Mouse (Mus musculus): ENCODE data around the gene Lrrc56. TPM values are rescaled to one million over a fixed set of nuclear protein-coding genes. Genes with fewer than 3 reads are reported as not detected.

The Lrrc56 gene
- total RNA-seq (2012; rRNA removed) (0.92 and 0.93 TPM in 2 replicates), total RNA-seq (2014; rRNA removed) (0.46 and 0.89 TPM in 2 replicates), polyA plus RNA-seq (2012; ENCODE audit: insufficient read length, low read depth) (1.0 and 1.4 TPM in 2 replicates)

DNA sequence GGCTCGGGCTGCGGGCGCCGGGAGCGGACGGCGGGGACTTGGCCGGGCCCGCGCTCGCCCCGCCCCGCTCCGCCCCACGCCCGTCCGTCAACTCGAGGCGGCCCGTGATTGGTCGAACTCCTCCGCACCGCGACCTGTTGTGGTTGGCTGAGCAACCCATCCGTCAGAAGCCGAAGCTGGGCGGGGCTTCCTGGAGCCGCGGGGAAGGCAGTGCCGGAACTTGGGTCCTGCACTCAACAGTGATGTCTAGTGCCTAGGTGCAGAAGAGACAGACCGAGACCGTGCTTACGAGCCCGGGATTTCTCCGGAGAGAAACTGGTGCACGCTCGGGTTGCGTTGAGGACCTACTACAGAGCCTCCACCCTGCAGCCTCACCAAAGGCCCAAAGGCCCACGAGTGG, at the start of gene Lrrc56, which contains the start of gene Hras:
Lrrc56 (plus strand) TSS at position 210 of the 400 bp plus-strand sequence.
Hras (minus strand) TSS at position 58 of the 400 bp plus-strand sequence.
- dilution Hi-C loops (cut with MboI; ENCODE audit: extremely low pct_ligation_motif_present, extremely low pct_unique_long_range_greater_than_20kb, low sequenced_read_pairs) = no loop called here
- Histone ChIP-seq H3K27me3 (replicated peaks) (no peaks in the 10 kb centered on the region), H3K9me3 (replicated peaks; ENCODE audit: low read length) (no peaks in the 10 kb centered on the region), H3K36me3 (replicated peaks in 1 of 2; ENCODE audit: control insufficient read depth in 1 of 2, insufficient read depth in 1 of 2, low read length in 1 of 2) (peaks cover 31 to 36% of the 10 kb centered on the region in 2 experiments), H3K9ac (ENCODE audit: insufficient read depth, low read depth) (peak within 1 kb of the TSS; percentile 79), H3K4me3 (replicated peaks in 1 of 3; ENCODE audit: low read depth in 2 of 3, low read length in 2 of 3, poor library complexity in 1 of 3) (peak within 1 kb of the TSS; percentile 85 to 87 (median 87)), H3K4me2 (ENCODE audit: insufficient read depth, low read depth, poor library complexity, severe bottlenecking) (peak within 1 kb of the TSS; percentile 86), H3K27ac (ENCODE audit: insufficient read depth, low read depth) (peak within 1 kb of the TSS; percentile 8; the same call in 1 of the 2 replicates), H3K4me1 (ENCODE audit: control insufficient read depth in 1 of 2, insufficient read depth in 2 of 2) (peaks cover 6 to 18% of the 10 kb centered on the region in 2 experiments), H3K79me2 (replicated peaks; ENCODE audit: control insufficient read depth, extremely low read depth, insufficient read depth, poor library complexity, severe bottlenecking) (no peaks in the 10 kb centered on the region)
- DNase-seq (ENCODE audit: extremely low read depth) = peak; percentile 98
- in situ Hi-C loops (cut with MboI; ENCODE audit: low pct_ligation_motif_present, low pct_unique_long_range_greater_than_20kb, low sequenced_read_pairs) = no loop called here
- no peak for TF ChIP-seq USF1 (IDR thresholded peaks at IDR 0.05; ENCODE audit: low read depth, low read length)
- TF ChIP-seq MAZ (IDR thresholded peaks at IDR 0.05; ENCODE audit: low read depth, low read length) = 0 out of 2 replicates have a peak, but pooled peaks have one; percentile 48
- no peak for TF ChIP-seq JUN (IDR thresholded peaks at IDR 0.05; ENCODE audit: insufficient read depth, low read depth, low read length)
- no peak for TF ChIP-seq USF2 (conservative IDR thresholded peaks at IDR 0.05; ENCODE audit: low read depth, low read length)
- no peak for TF ChIP-seq EP300 (IDR thresholded peaks at IDR 0.05; ENCODE audit: low read length)
- TF ChIP-seq GABPA (IDR thresholded peaks at IDR 0.05; ENCODE audit: insufficient replicate concordance, low read depth, low read length) = no peak
- TF ChIP-seq ELF1 (IDR thresholded peaks at IDR 0.05; ENCODE audit: low read depth, low read length) = peak; percentile 90
- TF ChIP-seq NRF1 (IDR thresholded peaks at IDR 0.05; ENCODE audit: low read depth, low read length) = peak; percentile 50
- no peak for TF ChIP-seq ETS1 (conservative IDR thresholded peaks at IDR 0.05; ENCODE audit: low read depth, low read length)
- TF ChIP-seq RCOR1 (conservative IDR thresholded peaks at IDR 0.05; ENCODE audit: low read depth, low read length) = no peak
- TF ChIP-seq UBTF (IDR thresholded peaks at IDR 0.05; ENCODE audit: low read depth, low read length) = peak; percentile 14; the same call in 1 of the 2 replicates
- 0 out of 2 replicates have a peak, but pooled peaks have one; percentile 11 for TF ChIP-seq ZNF384 (IDR thresholded peaks at IDR 0.05; ENCODE audit: low read depth, low read length)
- TF ChIP-seq CHD2 (IDR thresholded peaks at IDR 0.05; ENCODE audit: low read length) = peak; percentile 89
- TF ChIP-seq POLR2A (IDR thresholded peaks at IDR 0.05; ENCODE audit: low read depth, low read length) = peak; percentile 79
- TF ChIP-seq JUND (conservative IDR thresholded peaks at IDR 0.05; ENCODE audit: low read depth, low read length) = no peak
- TF ChIP-seq CTCF (conservative IDR thresholded peaks at IDR 0.05 in 1 of 2, IDR thresholded peaks at IDR 0.05 in 1 of 2; ENCODE audit: low read depth in 2 of 2, low read length in 2 of 2) = no peak
- no peak for TF ChIP-seq SIN3A (IDR thresholded peaks at IDR 0.05; ENCODE audit: low read length)
- TF ChIP-seq IRF4 (IDR thresholded peaks at IDR 0.05; ENCODE audit: low read depth, low read length) = 0 out of 2 replicates have a peak, but pooled peaks have one; percentile 20
- TF ChIP-seq HCFC1 (IDR thresholded peaks at IDR 0.05; ENCODE audit: low read depth, low read length) = peak; percentile 64; the same call in 1 of the 2 replicates
- no peak for TF ChIP-seq ZKSCAN1 (IDR thresholded peaks at IDR 0.05; ENCODE audit: borderline replicate concordance, low read depth, low read length)
- no peak for TF ChIP-seq CHD1 (IDR thresholded peaks at IDR 0.05; ENCODE audit: low read depth, low read length)
- no peak for TF ChIP-seq RAD21 (IDR thresholded peaks at IDR 0.05; ENCODE audit: low read depth, low read length)
- no peak for TF ChIP-seq ZC3H11A (IDR thresholded peaks at IDR 0.05; ENCODE audit: low read depth, low read length)
- no peak for TF ChIP-seq MAFK (IDR thresholded peaks at IDR 0.05; ENCODE audit: insufficient replicate concordance, low read length)
- TF ChIP-seq ZMIZ1 (IDR thresholded peaks at IDR 0.05; ENCODE audit: low read depth, low read length) = peak; percentile 78
- no peak for TF ChIP-seq BHLHE40 (IDR thresholded peaks at IDR 0.05; ENCODE audit: low read depth, low read length)
- 0 out of 2 replicates have a peak, but pooled peaks have one; percentile 13 for TF ChIP-seq MEF2A (IDR thresholded peaks at IDR 0.05; ENCODE audit: borderline replicate concordance, low read depth, low read length)
- TF ChIP-seq POLR2AphosphoS2 (IDR thresholded peaks at IDR 0.05; ENCODE audit: low read depth, low read length) = peak; percentile 60; the same call in 1 of the 2 replicates
- no peak for TF ChIP-seq MXI1 (IDR thresholded peaks at IDR 0.05; ENCODE audit: low read depth, low read length)
- no peak for TF ChIP-seq TBP (conservative IDR thresholded peaks at IDR 0.05; ENCODE audit: low read depth, low read length)
- no peak for TF ChIP-seq PAX5 (IDR thresholded peaks at IDR 0.05; ENCODE audit: low read length)
- TF ChIP-seq KAT2A (IDR thresholded peaks at IDR 0.05; ENCODE audit: insufficient replicate concordance, low read length) = 0 out of 2 replicates have a peak, but pooled peaks have one; percentile 63
- no peak for TF ChIP-seq MYC (IDR thresholded peaks at IDR 0.05; ENCODE audit: low read depth, low read length)
- TF ChIP-seq E2F4 (IDR thresholded peaks at IDR 0.05; ENCODE audit: insufficient replicate concordance, low read depth, low read length) = no peak
- TF ChIP-seq SMC3 (IDR thresholded peaks at IDR 0.05; ENCODE audit: low read depth, low read length) = no peak
- peak; percentile 56 for TF ChIP-seq MAX (IDR thresholded peaks at IDR 0.05; ENCODE audit: low read length)
- peak; percentile 78 for TF ChIP-seq TCF12 (IDR thresholded peaks at IDR 0.05; ENCODE audit: low read depth, low read length)
- peak; percentile 88 for TF ChIP-seq NELFE (IDR thresholded peaks at IDR 0.05; ENCODE audit: low read depth, low read length)

Measured in CH12.LX (cell line).